Mouse (Mus musculus) G1E-ER4 (cell line): Measurements from ENCODE around the gene Man1c1. TPM values are rescaled to one million over a fixed set of nuclear protein-coding genes. Genes with fewer than 3 reads are reported as not detected.

Source experiments
- GATA1 ChIP-seq: IDR thresholded peaks from one replicate; pipeline ENCODE4 v1.8.0; 2012; ENCODE audit warnings: low read length, inconsistent platforms
- polyA plus RNA-seq: library from polyadenylated mRNA; stranded (reverse); fragments of >175 nt; gene quantifications from 2 replicates; pipeline ENCODE4 v1.2.3, GENCODE M21; 2012

Gene Man1c1
- polyA plus RNA-seq, 1 experiment: not detected

GRCm38 (mm10) chr4:134575486-134575885, 128.6 kb downstream of the Man1c1 start:
- TF ChIP-seq GATA1: no peak

GRCm38 (mm10) chr4:134572449-134573300, 131.4 kb downstream of the Man1c1 start:
- no peak for TF ChIP-seq GATA1

- TF ChIP-seq GATA1: no peak
Measured at GRCm38 (mm10) chr4:134570704-134571451, 133.2 kb downstream of the Man1c1 start.

GRCm38 (mm10) chr4:134569831-134570230, 134.3 kb downstream of the Man1c1 start:
- no peak for TF ChIP-seq GATA1

GRCm38 (mm10) chr4:134569205-134569604, 134.9 kb downstream of the Man1c1 start:
- TF ChIP-seq GATA1: no peak

- no peak for TF ChIP-seq GATA1
Measured at GRCm38 (mm10) chr4:134567377-134568226, 136.5 kb downstream of the Man1c1 start.

- TF ChIP-seq GATA1: no peak
Measured at GRCm38 (mm10) chr4:134564093-134564492, 140.0 kb downstream of the Man1c1 start.

GRCm38 (mm10) chr4:134563624-134564023, 140.5 kb downstream of the Man1c1 start:
- no peak for TF ChIP-seq GATA1

- TF ChIP-seq GATA1: no peak
Measured at GRCm38 (mm10) chr4:134562014-134562413, 142.1 kb downstream of the Man1c1 start.

GRCm38 (mm10) chr4:134560699-134561098, 143.4 kb downstream of the Man1c1 start:
- no peak for TF ChIP-seq GATA1

- TF ChIP-seq GATA1: no peak
Measured at GRCm38 (mm10) chr4:134559154-134559553, 144.9 kb downstream of the Man1c1 start.

GRCm38 (mm10) chr4:134558570-134559113, 145.4 kb downstream of the Man1c1 start:
- no peak for TF ChIP-seq GATA1

- TF ChIP-seq GATA1: no peak
Measured at GRCm38 (mm10) chr4:134557626-134558249, 146.4 kb downstream of the Man1c1 start.

- no peak for TF ChIP-seq GATA1
Measured at GRCm38 (mm10) chr4:134555956-134556580, 148.0 kb downstream of the Man1c1 start.
